Mouse (Mus musculus): ENCODE data around the gene Cpt1b.

DNA sequence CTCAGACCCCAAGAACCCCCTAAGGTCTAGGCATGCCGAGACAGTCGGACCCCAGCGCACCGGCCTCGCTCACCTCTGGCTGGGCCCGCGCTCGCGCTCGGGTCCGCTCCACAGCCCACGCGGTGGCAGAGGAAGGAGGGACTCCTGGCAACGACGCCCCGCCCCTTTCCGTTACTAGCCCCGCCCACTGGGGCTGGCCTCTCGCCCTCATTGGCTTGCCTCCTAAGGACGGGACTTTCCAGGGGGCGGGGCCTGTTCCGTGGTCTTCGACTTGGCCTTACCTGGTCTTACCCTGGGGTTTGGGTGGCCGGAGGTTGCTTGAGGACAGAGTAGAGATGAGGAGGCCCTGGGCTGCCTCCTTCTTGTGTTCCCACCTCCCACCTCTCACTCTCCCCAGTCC is 15.5 kb downstream of the Cpt1b start, which contains the start of gene Syce3:
- no peak for TF ChIP-seq CTCF (IDR thresholded peaks at IDR 0.05; ENCODE audit: low read depth)
- no peak for TF ChIP-seq EP300 (optimal IDR thresholded peaks at IDR 0.05)

Data from stomach, postnatal 0 days (tissue).